Mouse (Mus musculus): ENCODE results near the gene Proca1. TPM values are rescaled to one million over a fixed set of nuclear protein-coding genes. Genes with fewer than 3 reads are reported as not detected.
A peak's percentile ranks its signal among the peaks of the same experiment; 100 is the strongest.

The Proca1 gene
- polyA plus RNA-seq, 1 experiment from 2014 or later = 2.4 TPM

DNA sequence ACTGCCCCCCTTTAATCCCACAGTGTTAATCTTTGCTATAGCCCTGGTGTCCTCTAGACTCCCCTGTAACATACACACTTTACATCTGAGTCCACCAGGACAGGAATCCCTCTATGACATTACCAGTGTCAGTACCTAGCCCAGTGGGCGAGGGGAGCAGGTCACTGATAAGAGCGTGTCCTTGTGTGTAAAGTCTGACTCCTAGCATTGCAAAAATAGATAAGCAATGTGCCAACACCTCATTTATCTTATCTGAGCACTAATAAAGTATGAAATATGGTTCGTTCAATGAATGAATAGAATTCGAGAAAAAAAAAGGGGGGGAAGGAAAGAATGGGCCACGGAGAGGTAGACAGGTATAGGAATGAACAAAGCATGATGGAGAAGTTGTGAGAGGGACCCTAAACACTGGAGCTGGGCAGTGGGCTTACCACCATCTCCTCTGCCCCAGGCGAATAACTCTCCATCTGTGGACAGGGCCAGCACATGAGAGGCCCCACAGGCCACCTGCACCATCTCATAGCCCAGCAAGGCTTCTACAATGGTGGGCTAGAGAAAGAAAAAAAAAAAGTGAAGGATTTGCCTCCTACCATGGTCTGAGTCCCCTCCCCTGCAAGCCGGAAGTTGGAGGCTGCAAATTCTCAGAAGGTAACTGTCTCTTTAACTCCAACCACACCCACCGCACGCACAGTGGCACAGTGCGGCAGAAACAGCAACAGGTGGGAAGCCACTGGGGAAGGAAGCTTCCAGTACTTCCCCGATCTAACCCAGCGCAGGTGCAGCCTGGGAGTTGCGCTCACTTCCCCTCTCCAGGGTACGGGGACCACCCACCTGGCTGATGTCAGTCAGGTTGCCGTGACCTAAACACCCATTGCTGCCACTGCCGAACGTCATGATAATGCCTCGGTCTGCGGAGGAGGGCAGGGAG, 24.4 kb upstream of the Proca1 start:
- no peak for DNase-seq (ENCODE audit: low spot score)
- H3K9me3 ChIP-seq (ENCODE audit: control insufficient read depth, low read length) = no peaks in the 10 kb centered on the region
- no peak overlapping the region for H3K9ac ChIP-seq (ENCODE audit: low read depth, low read length)
- no peak overlapping the region for H3K27ac ChIP-seq (replicated peaks; ENCODE audit: low read depth, low read length)
- no peak for ATAC-seq (ENCODE audit: low read depth)
- H3K4me3 ChIP-seq (ENCODE audit: low read depth, low read length) = no peak overlapping the region
- WGBS = 52% methylated on average over 19 of the region's 19 CpGs
- H3K27me3 ChIP-seq (replicated peaks; ENCODE audit: control insufficient read depth, insufficient read depth, low read length) = no peaks in the 10 kb centered on the region
- no peak overlapping the region for H3K4me2 ChIP-seq (ENCODE audit: low read depth, low read length)
- H3K36me3 ChIP-seq (ENCODE audit: control insufficient read depth, insufficient read depth, low read length) = no peaks in the 10 kb centered on the region
- peaks cover 6% of the 10 kb centered on the region; the same call in 1 of the 2 replicates for H3K4me1 ChIP-seq (ENCODE audit: control insufficient read depth, insufficient read depth, low read length)

DNA sequence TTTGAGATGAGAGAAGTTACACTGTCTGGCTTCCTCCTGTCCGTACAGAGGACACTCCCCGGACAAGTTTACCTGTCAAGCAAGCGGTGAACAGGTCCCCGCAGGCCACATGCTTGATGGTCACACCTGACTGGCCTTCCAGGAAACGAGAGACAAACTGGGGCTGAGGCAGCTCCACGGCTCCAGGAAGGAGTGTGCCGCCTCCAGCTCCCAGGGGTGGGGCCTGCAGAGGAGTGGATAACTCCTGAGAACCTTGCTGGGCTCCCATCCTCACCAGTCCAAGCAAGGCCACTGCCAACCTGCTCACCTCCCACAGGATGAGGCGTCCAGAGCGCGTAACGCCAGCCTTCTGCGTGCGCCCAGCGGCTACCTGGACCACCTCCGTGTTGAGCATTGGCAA, 22.9 kb upstream of the Proca1 start:
- Histone ChIP-seq H3K4me3 (ENCODE audit: low read depth, low read length) (no peak overlapping the region), H3K4me2 (ENCODE audit: low read depth, low read length) (no peak overlapping the region), H3K9me3 (ENCODE audit: control insufficient read depth, low read length) (no peaks in the 10 kb centered on the region), H3K9ac (ENCODE audit: low read depth, low read length) (no peak overlapping the region), H3K27me3 (replicated peaks; ENCODE audit: control insufficient read depth, insufficient read depth, low read length) (no peaks in the 10 kb centered on the region), H3K27ac (replicated peaks; ENCODE audit: low read depth, low read length) (no peak overlapping the region), H3K36me3 (ENCODE audit: control insufficient read depth, insufficient read depth, low read length) (no peaks in the 10 kb centered on the region), H3K4me1 (ENCODE audit: control insufficient read depth, insufficient read depth, low read length) (peaks cover 6% of the 10 kb centered on the region; the same call in 1 of the 2 replicates)
- WGBS = 88% methylated on average over 15 of the region's 15 CpGs
- no peak for ATAC-seq (ENCODE audit: low read depth)
- no peak for DNase-seq (ENCODE audit: low spot score)

- H3K9me3 ChIP-seq (ENCODE audit: control insufficient read depth, low read length) = no peaks in the 10 kb centered on the region
- no peak for ATAC-seq (ENCODE audit: low read depth)
- no peak for DNase-seq (ENCODE audit: low spot score)
- H3K27me3 ChIP-seq (replicated peaks; ENCODE audit: control insufficient read depth, insufficient read depth, low read length) = no peaks in the 10 kb centered on the region
- no peak overlapping the region for H3K4me2 ChIP-seq (ENCODE audit: low read depth, low read length)
- H3K27ac ChIP-seq (replicated peaks; ENCODE audit: low read depth, low read length) = no peak overlapping the region
- no peak overlapping the region for H3K9ac ChIP-seq (ENCODE audit: low read depth, low read length)
- H3K36me3 ChIP-seq (ENCODE audit: control insufficient read depth, insufficient read depth, low read length) = no peaks in the 10 kb centered on the region
- 0 out of 2 replicates have a peak, but pooled peaks cover 4% of the 10 kb centered on the region for H3K4me1 ChIP-seq (ENCODE audit: control insufficient read depth, insufficient read depth, low read length)
- no peak overlapping the region for H3K4me3 ChIP-seq (ENCODE audit: low read depth, low read length)
- WGBS = 78% methylated on average over 4 of the region's 4 CpGs
Measured at GRCm38 (mm10) chr11:78171328-78171727, 21.9 kb upstream of the Proca1 start.

- H3K9me3 ChIP-seq (ENCODE audit: control insufficient read depth, low read length) = no peaks in the 10 kb centered on the region
- WGBS = 80% methylated on average over 16 of the region's 16 CpGs
- no peak for ATAC-seq (ENCODE audit: low read depth)
- H3K4me3 ChIP-seq (ENCODE audit: low read depth, low read length) = no peak overlapping the region
- H3K4me2 ChIP-seq (ENCODE audit: low read depth, low read length) = no peak overlapping the region
- no peaks in the 10 kb centered on the region for H3K27me3 ChIP-seq (replicated peaks; ENCODE audit: control insufficient read depth, insufficient read depth, low read length)
- no peaks in the 10 kb centered on the region for H3K36me3 ChIP-seq (ENCODE audit: control insufficient read depth, insufficient read depth, low read length)
- H3K27ac ChIP-seq (replicated peaks; ENCODE audit: low read depth, low read length) = no peak overlapping the region
- 0 out of 2 replicates have a peak, but pooled peaks cover 5% of the 10 kb centered on the region for H3K4me1 ChIP-seq (ENCODE audit: control insufficient read depth, insufficient read depth, low read length)
- H3K9ac ChIP-seq (ENCODE audit: low read depth, low read length) = no peak overlapping the region
- DNase-seq (ENCODE audit: low spot score) = no peak
Measured at GRCm38 (mm10) chr11:78172034-78172747, 21.0 kb upstream of the Proca1 start.

DNA sequence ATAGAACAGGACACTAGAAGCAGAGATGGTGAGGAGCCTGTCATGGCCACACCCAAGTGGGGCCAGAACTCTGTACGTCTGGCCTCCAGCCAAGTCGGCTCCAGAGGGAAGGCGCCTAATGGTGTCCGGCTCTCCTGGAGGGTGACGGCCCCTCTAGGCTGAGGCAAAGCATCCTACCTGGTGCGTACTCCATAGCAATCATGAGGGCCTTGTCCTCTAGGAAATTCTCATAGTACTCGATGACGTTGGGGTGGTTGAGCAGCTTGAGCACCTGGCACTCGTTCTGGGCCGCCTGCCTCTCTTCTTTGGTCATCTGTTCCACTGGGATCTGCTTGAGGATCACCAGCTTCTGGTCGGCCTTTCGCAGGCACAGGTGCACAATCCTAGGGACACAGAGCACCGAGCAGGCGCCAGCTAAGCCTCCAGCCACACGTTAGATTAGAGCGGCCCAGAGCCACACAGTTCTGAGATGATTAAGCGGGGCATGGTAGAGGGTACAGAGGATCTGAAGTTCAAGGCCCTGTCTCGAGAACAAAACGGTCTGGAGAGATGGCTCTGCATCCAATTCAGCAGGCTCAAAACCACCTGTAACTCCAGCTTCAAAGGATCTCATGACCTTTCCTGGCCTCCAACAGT, 20.3 kb upstream of the Proca1 start:
- Histone ChIP-seq H3K4me3 (ENCODE audit: low read depth, low read length) (no peak overlapping the region), H3K4me1 (ENCODE audit: control insufficient read depth, insufficient read depth, low read length) (0 out of 2 replicates have a peak, but pooled peaks cover 7% of the 10 kb centered on the region), H3K27me3 (replicated peaks; ENCODE audit: control insufficient read depth, insufficient read depth, low read length) (no peaks in the 10 kb centered on the region), H3K9ac (ENCODE audit: low read depth, low read length) (no peak overlapping the region), H3K4me2 (ENCODE audit: low read depth, low read length) (no peak overlapping the region), H3K36me3 (ENCODE audit: control insufficient read depth, insufficient read depth, low read length) (no peaks in the 10 kb centered on the region), H3K27ac (replicated peaks; ENCODE audit: low read depth, low read length) (no peak overlapping the region), H3K9me3 (ENCODE audit: control insufficient read depth, low read length) (no peaks in the 10 kb centered on the region)
- ATAC-seq (ENCODE audit: low read depth) (no peak), DNase-seq (ENCODE audit: low spot score) (no peak)
- 74% methylated on average over 18 of the region's 19 CpGs for WGBS

- DNase-seq (ENCODE audit: low spot score) = no peak
- Histone ChIP-seq H3K9me3 (ENCODE audit: control insufficient read depth, low read length) (no peaks in the 10 kb centered on the region), H3K9ac (ENCODE audit: low read depth, low read length) (no peak overlapping the region), H3K4me3 (ENCODE audit: low read depth, low read length) (no peak overlapping the region), H3K4me1 (ENCODE audit: control insufficient read depth, insufficient read depth, low read length) (0 out of 2 replicates have a peak, but pooled peaks cover 10% of the 10 kb centered on the region), H3K27me3 (replicated peaks; ENCODE audit: control insufficient read depth, insufficient read depth, low read length) (no peaks in the 10 kb centered on the region), H3K4me2 (ENCODE audit: low read depth, low read length) (no peak overlapping the region), H3K36me3 (ENCODE audit: control insufficient read depth, insufficient read depth, low read length) (peaks cover 3% of the 10 kb centered on the region), H3K27ac (replicated peaks; ENCODE audit: low read depth, low read length) (no peak overlapping the region)
- 92% methylated on average over 3 of the region's 3 CpGs for WGBS
- no peak for ATAC-seq (ENCODE audit: low read depth)
Measured at GRCm38 (mm10) chr11:78174506-78174905, 18.7 kb upstream of the Proca1 start.

DNA sequence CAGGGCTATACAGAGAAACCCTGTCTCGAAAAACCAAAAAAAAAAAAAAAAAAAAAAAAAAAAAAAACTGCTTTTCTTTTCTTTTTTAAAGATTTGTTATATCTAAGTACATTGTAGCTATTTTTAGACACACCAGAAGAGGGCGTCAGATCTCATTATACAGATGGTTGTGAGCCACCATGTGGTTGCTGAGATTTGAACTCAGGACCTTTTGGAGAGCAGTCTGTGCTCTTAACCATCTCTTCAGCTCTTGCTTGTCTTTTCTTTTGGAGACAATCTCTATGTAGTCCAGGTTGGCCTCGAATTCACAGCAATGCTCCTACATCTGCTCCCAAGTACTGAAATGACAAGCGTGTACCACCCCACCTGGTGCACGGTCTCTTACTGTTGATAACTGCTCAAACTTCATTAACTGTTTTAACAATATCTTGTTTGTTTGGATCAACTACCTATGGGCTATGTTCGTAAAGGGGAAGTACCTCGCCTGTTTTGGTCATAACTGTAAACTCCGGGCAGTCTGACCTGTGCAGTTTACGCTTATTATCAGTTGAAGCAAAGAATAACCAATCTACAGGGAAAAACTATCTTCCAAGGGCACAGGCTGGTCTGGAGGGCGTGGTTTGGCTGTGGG, 17.3 kb upstream of the Proca1 start:
- Histone ChIP-seq H3K27ac (replicated peaks; ENCODE audit: low read depth, low read length) (peak overlapping the region; percentile 89), H3K9ac (ENCODE audit: low read depth, low read length) (peak overlapping the region; percentile 86; the same call in 1 of the 2 replicates), H3K4me2 (ENCODE audit: low read depth, low read length) (peak overlapping the region; percentile 98), H3K4me1 (ENCODE audit: control insufficient read depth, insufficient read depth, low read length) (peaks cover 12% of the 10 kb centered on the region; the same call in 1 of the 2 replicates), H3K27me3 (replicated peaks; ENCODE audit: control insufficient read depth, insufficient read depth, low read length) (no peaks in the 10 kb centered on the region), H3K9me3 (ENCODE audit: control insufficient read depth, low read length) (no peaks in the 10 kb centered on the region), H3K4me3 (ENCODE audit: low read depth, low read length) (peak overlapping the region; percentile 70), H3K36me3 (ENCODE audit: control insufficient read depth, insufficient read depth, low read length) (peaks cover 16% of the 10 kb centered on the region)
- DNase-seq (ENCODE audit: low spot score) (no peak), ATAC-seq (ENCODE audit: low read depth) (no peak)
- 3% methylated on average over 9 of the region's 10 CpGs for WGBS

- ATAC-seq (ENCODE audit: low read depth) (peak; percentile 49), DNase-seq (ENCODE audit: low spot score) (peak; percentile 96)
- no peaks in the 10 kb centered on the region for H3K27me3 ChIP-seq (replicated peaks; ENCODE audit: control insufficient read depth, insufficient read depth, low read length)
- peak within 1 kb of the TSS; percentile 98 for H3K4me2 ChIP-seq (ENCODE audit: low read depth, low read length)
- peak within 1 kb of the TSS; percentile 97 for H3K27ac ChIP-seq (replicated peaks; ENCODE audit: low read depth, low read length)
- H3K9me3 ChIP-seq (ENCODE audit: control insufficient read depth, low read length) = no peaks in the 10 kb centered on the region
- H3K4me1 ChIP-seq (ENCODE audit: control insufficient read depth, insufficient read depth, low read length) = peaks cover 12% of the 10 kb centered on the region; the same call in 1 of the 2 replicates
- peaks cover 22% of the 10 kb centered on the region for H3K36me3 ChIP-seq (ENCODE audit: control insufficient read depth, insufficient read depth, low read length)
- peak within 1 kb of the TSS; percentile 70 for H3K4me3 ChIP-seq (ENCODE audit: low read depth, low read length)
- peak within 1 kb of the TSS; percentile 86 for H3K9ac ChIP-seq (ENCODE audit: low read depth, low read length)
- under 1% methylated on average over 31 of the region's 32 CpGs for WGBS
Measured at GRCm38 (mm10) chr11:78176402-78176862, 16.8 kb upstream of the Proca1 start, which contains the start of the genes Nek8 and Tlcd1. Gene Nek8, minus strand, starts transcription at chr11:78176675. Gene Tlcd1, plus strand, starts transcription at chr11:78176711.
